Mouse (Mus musculus): ENCODE results near the gene Dnaja3.

DNA sequence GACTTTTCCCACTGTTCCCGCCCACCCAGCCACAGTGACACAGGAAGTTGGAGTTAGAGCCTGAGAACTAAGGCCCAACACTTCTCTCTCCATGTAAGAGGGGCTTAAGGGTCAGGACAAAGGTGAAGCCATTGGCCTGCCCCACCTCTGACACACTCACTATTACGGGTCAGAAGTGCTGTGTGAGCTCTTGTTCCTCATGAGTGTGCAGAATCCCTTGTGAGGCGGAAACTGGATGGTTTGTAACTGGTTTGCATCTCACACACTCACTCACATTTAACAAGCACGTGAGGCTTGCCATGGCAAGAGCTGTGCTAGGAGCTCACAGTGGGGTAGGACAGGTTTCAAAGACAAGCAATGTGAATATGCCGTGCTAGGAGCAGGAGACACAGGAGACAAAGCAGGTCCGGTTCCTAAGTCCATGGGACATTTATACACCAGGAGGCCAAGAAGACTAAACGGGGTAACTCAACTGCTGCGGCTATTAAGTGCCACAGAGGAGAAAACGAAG is 16.8 kb downstream of the Dnaja3 start:
- TF ChIP-seq CTCF (IDR thresholded peaks at IDR 0.05; ENCODE audit: control insufficient read depth, insufficient read depth, insufficient read length) (no peak), MYOD1 (IDR thresholded peaks at IDR 0.05; ENCODE audit: control insufficient read depth, insufficient read length, low read depth) (no peak), USF1 (IDR thresholded peaks at IDR 0.05; ENCODE audit: low read depth) (no peak), MYOG (IDR thresholded peaks at IDR 0.05; ENCODE audit: control insufficient read depth, extremely low read depth, insufficient read length) (no peak), FOSL1 (IDR thresholded peaks at IDR 0.05; ENCODE audit: insufficient read depth, low read length, poor library complexity, severe bottlenecking) (no peak), MAX (IDR thresholded peaks at IDR 0.05) (no peak)

Data from C2C12 (cell line).